Mouse (Mus musculus): Measurements from ENCODE around the gene Ppp1r14a. TPM values are rescaled to one million over a fixed set of nuclear protein-coding genes. Genes with fewer than 3 reads are reported as not detected.
A peak's percentile ranks its signal among the peaks of the same experiment; 100 is the strongest.

Gene Ppp1r14a
- polyA plus RNA-seq, 1 experiment = 0.07 TPM

- Histone ChIP-seq H3K4me3 (replicated peaks) (no peak overlapping the region), H3K36me3 (ENCODE audit: control insufficient read depth) (no peaks in the 10 kb centered on the region), H3K4me1 (ENCODE audit: control insufficient read depth) (peaks cover 58% of the 10 kb centered on the region), H3K9me3 (ENCODE audit: control insufficient read depth, low read length) (peaks cover 11% of the 10 kb centered on the region; the same call in 1 of the 2 replicates), H3K27me3 (ENCODE audit: control insufficient read depth) (peaks cover 76% of the 10 kb centered on the region)
- TF ChIP-seq TAL1 (IDR thresholded peaks at IDR 0.05; ENCODE audit: low read length) (no peak), GATA1 (IDR thresholded peaks at IDR 0.05; ENCODE audit: low read length) (no peak)
Observed at GRCm38 (mm10) chr7:29306108-29306507, 17.0 kb downstream of the Ppp1r14a start.

GRCm38 (mm10) chr7:29306619-29307018 is 17.5 kb downstream of the Ppp1r14a start:
- Histone ChIP-seq H3K9me3 (ENCODE audit: control insufficient read depth, low read length) (peaks cover 11% of the 10 kb centered on the region; the same call in 1 of the 2 replicates), H3K36me3 (ENCODE audit: control insufficient read depth) (no peaks in the 10 kb centered on the region), H3K4me3 (replicated peaks) (no peak overlapping the region), H3K4me1 (ENCODE audit: control insufficient read depth) (peaks cover 61% of the 10 kb centered on the region), H3K27me3 (ENCODE audit: control insufficient read depth) (peaks cover 78% of the 10 kb centered on the region)
- TF ChIP-seq TAL1 (IDR thresholded peaks at IDR 0.05; ENCODE audit: low read length) (no peak), GATA1 (IDR thresholded peaks at IDR 0.05; ENCODE audit: low read length) (no peak)

- peak overlapping the region; percentile 69 for H3K4me3 ChIP-seq (replicated peaks)
- peaks cover 11% of the 10 kb centered on the region; the same call in 1 of the 2 replicates for H3K9me3 ChIP-seq (ENCODE audit: control insufficient read depth, low read length)
- peaks cover 61% of the 10 kb centered on the region for H3K4me1 ChIP-seq (ENCODE audit: control insufficient read depth)
- H3K27me3 ChIP-seq (ENCODE audit: control insufficient read depth) = peaks cover 69% of the 10 kb centered on the region
- H3K36me3 ChIP-seq (ENCODE audit: control insufficient read depth) = no peaks in the 10 kb centered on the region
- TF ChIP-seq TAL1 (IDR thresholded peaks at IDR 0.05; ENCODE audit: low read length) (no peak), GATA1 (IDR thresholded peaks at IDR 0.05; ENCODE audit: low read length) (no peak)
Observed at GRCm38 (mm10) chr7:29307350-29308104, 18.4 kb downstream of the Ppp1r14a start.

GRCm38 (mm10) chr7:29309221-29309721 is 20.2 kb downstream of the Ppp1r14a start:
- H3K9me3 ChIP-seq (ENCODE audit: control insufficient read depth, low read length) = peaks cover 2% of the 10 kb centered on the region; the same call in 1 of the 2 replicates
- H3K4me1 ChIP-seq (ENCODE audit: control insufficient read depth) = peaks cover 61% of the 10 kb centered on the region
- no peaks in the 10 kb centered on the region for H3K36me3 ChIP-seq (ENCODE audit: control insufficient read depth)
- no peak for TF ChIP-seq TAL1 (IDR thresholded peaks at IDR 0.05; ENCODE audit: low read length)
- no peak for TF ChIP-seq GATA1 (IDR thresholded peaks at IDR 0.05; ENCODE audit: low read length)
- peaks cover 52% of the 10 kb centered on the region for H3K27me3 ChIP-seq (ENCODE audit: control insufficient read depth)
- H3K4me3 ChIP-seq (replicated peaks) = peak overlapping the region; percentile 65

- peaks cover 57% of the 10 kb centered on the region for H3K4me1 ChIP-seq (ENCODE audit: control insufficient read depth)
Observed at GRCm38 (mm10) chr7:29309749-29310148, 20.6 kb downstream of the Ppp1r14a start.

GRCm38 (mm10) chr7:29313051-29313450 is 23.9 kb downstream of the Ppp1r14a start:
- Histone ChIP-seq H3K4me3 (replicated peaks) (no peak overlapping the region), H3K36me3 (ENCODE audit: control insufficient read depth) (no peaks in the 10 kb centered on the region), H3K4me1 (ENCODE audit: control insufficient read depth) (peaks cover 58% of the 10 kb centered on the region), H3K9me3 (ENCODE audit: control insufficient read depth, low read length) (no peaks in the 10 kb centered on the region), H3K27me3 (ENCODE audit: control insufficient read depth) (peaks cover 20% of the 10 kb centered on the region)
- TF ChIP-seq TAL1 (IDR thresholded peaks at IDR 0.05; ENCODE audit: low read length) (no peak), GATA1 (IDR thresholded peaks at IDR 0.05; ENCODE audit: low read length) (no peak)

More at GRCm38 (mm10) chr7:29309749-29310148, 20.6 kb downstream of the Ppp1r14a start:
- Histone ChIP-seq H3K27me3 (ENCODE audit: control insufficient read depth) (peaks cover 47% of the 10 kb centered on the region), H3K36me3 (ENCODE audit: control insufficient read depth) (no peaks in the 10 kb centered on the region), H3K9me3 (ENCODE audit: control insufficient read depth, low read length) (no peaks in the 10 kb centered on the region; the same call in 1 of the 2 replicates), H3K4me3 (replicated peaks) (peak overlapping the region; percentile 65)
- no peak for TF ChIP-seq TAL1 (IDR thresholded peaks at IDR 0.05; ENCODE audit: low read length)
- no peak for TF ChIP-seq GATA1 (IDR thresholded peaks at IDR 0.05; ENCODE audit: low read length)

- H3K4me1 ChIP-seq (ENCODE audit: control insufficient read depth) = peaks cover 58% of the 10 kb centered on the region
Observed at GRCm38 (mm10) chr7:29313572-29314261, 24.6 kb downstream of the Ppp1r14a start.

GRCm38 (mm10) chr7:29314844-29315628 is 25.9 kb downstream of the Ppp1r14a start:
- Histone ChIP-seq H3K4me3 (replicated peaks) (no peak overlapping the region), H3K4me1 (ENCODE audit: control insufficient read depth) (peaks cover 59% of the 10 kb centered on the region), H3K36me3 (ENCODE audit: control insufficient read depth) (no peaks in the 10 kb centered on the region)

More at GRCm38 (mm10) chr7:29313572-29314261, 24.6 kb downstream of the Ppp1r14a start:
- Histone ChIP-seq H3K27me3 (ENCODE audit: control insufficient read depth) (peaks cover 13% of the 10 kb centered on the region), H3K36me3 (ENCODE audit: control insufficient read depth) (no peaks in the 10 kb centered on the region), H3K4me3 (replicated peaks) (no peak overlapping the region), H3K9me3 (ENCODE audit: control insufficient read depth, low read length) (no peaks in the 10 kb centered on the region)
- TF ChIP-seq GATA1 (IDR thresholded peaks at IDR 0.05; ENCODE audit: low read length) = no peak
- TF ChIP-seq TAL1 (IDR thresholded peaks at IDR 0.05; ENCODE audit: low read length) = no peak

More at GRCm38 (mm10) chr7:29314844-29315628, 25.9 kb downstream of the Ppp1r14a start:
- H3K27me3 ChIP-seq (ENCODE audit: control insufficient read depth) = peaks cover 3% of the 10 kb centered on the region; the same call in 1 of the 2 replicates
- H3K9me3 ChIP-seq (ENCODE audit: control insufficient read depth, low read length) = no peaks in the 10 kb centered on the region
- TF ChIP-seq TAL1 (IDR thresholded peaks at IDR 0.05; ENCODE audit: low read length) (no peak), GATA1 (IDR thresholded peaks at IDR 0.05; ENCODE audit: low read length) (no peak)

Data from erythroblast, embryonic 14.5 days (primary cell).